Mouse (Mus musculus) lung, postnatal 0 days (tissue): ENCODE data around the gene Olfr374.
"Not testable (repeated sequence)": the region's sequence is repeated elsewhere in the genome, so short reads cannot be mapped to it uniquely, and the experiment has no call there.

Experiments
- CTCF ChIP-seq: IDR thresholded peaks from 2 replicates; pipeline ENCODE4 v1.5.1; 2016; ENCODE audit warnings: antibody characterized with exemption, mild to moderate bottlenecking
- EP300 ChIP-seq: IDR thresholded peaks from 2 replicates; pipeline ENCODE4 v1.6.1; 2016; ENCODE audit warnings: antibody characterized with exemption, mild to moderate bottlenecking, control low read depth

- 0 out of 2 replicates have a peak, but pooled peaks have one; percentile 23 for TF ChIP-seq CTCF
- not testable (repeated sequence) for TF ChIP-seq EP300
Observed at GRCm38 (mm10) chr8:72087611-72088010, 19.2 kb upstream of the Olfr374 start.
